Mouse (Mus musculus) monocyte, adult 5-6 weeks (primary cell): Measurements from ENCODE around the gene Rec114. TPM values are rescaled to one million over a fixed set of nuclear protein-coding genes. Genes with fewer than 3 reads are reported as not detected.

Experiments used
- ATAC-seq: fragments of 153-309, 156-312 bp; replicated peaks from 2 replicates; pipeline ENCODE4 v1.8.0; 2017; ENCODE audit warnings: mild to moderate bottlenecking; ENCODE audit not compliant: low TSS enrichment, insufficient number of reproducible peaks, severe bottlenecking, poor library complexity, low FRiP score
- total RNA-seq: library from RNA; stranded (forward); fragments of 200-1000, 200-491, 200-594 nt; gene quantifications from 3 replicates; pipeline ENCODE4 v1.2.3, GENCODE M21; 2017

Gene Rec114
- total RNA-seq, 1 experiment from 2014 or later, result 1.5 TPM

- ATAC-seq, result no peak
Observed at GRCm38 (mm10) chr9:58669819-58670218, 73.9 kb downstream of the Rec114 start.

GRCm38 (mm10) chr9:58669071-58669470, 74.7 kb downstream of the Rec114 start:
- no peak for ATAC-seq

DNA sequence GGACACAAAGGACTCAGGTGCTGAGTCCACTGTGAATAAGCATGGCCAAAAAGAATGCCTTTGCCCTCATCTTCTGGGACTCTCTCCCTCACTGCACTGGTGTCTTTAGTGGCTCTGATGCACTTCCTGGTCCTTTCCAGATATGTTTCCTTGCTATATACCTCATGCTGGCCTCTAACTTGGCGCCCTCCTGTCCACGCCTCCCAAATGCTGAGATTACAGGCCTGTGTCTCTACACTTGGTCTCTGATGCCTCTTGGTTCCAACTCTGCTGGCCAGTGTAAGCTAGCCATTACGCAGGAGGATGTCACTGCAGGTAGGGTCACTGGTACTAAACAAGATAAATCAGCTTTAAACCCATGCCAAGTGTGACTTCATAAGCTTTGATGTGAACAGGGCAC, 75.6 kb downstream of the Rec114 start:
- ATAC-seq, result no peak

- ATAC-seq, result no peak
Observed at GRCm38 (mm10) chr9:58667244-58667643, 76.5 kb downstream of the Rec114 start.

GRCm38 (mm10) chr9:58666191-58666590, 77.6 kb downstream of the Rec114 start:
- ATAC-seq, result no peak

DNA sequence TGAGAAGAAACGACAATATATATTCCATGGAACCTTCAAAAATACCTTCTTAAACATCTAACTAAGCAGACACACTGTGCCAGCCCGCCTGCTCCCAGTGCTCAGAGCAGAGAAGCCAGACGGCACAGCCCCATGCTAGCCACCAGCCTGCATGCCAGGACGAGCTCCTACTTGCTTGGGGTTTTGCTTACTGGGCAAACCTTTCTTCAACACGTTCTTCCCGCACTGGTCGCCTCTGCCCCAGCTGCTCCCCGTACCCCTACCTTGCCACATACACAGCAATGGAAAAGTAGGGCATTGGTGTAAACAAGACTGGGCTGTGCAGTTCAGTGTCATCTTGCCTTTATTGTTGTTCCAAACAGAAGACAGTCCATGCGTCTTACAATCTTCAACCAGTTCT, 78.3 kb downstream of the Rec114 start:
- no peak for ATAC-seq

DNA sequence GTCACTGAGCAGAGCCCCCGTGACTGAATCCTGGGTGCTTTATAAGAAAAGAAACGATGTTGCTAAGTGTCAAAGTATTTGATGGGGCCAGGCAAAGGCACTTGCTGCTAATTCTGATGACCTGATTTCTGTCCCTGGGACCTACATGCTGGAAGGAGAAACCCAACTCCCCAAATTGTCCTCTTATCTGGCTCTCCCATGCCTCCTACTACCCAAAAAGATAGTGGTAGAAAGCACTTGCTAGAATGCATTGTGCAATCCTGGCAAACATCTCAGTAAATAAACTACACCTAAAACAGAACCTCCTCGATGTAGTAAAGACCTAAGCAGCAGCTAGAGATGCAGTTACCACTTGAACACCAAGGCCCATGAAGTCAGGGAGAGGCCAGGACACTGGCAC, 81.0 kb downstream of the Rec114 start:
- ATAC-seq, result no peak

GRCm38 (mm10) chr9:58662007-58662406, 81.8 kb downstream of the Rec114 start:
- no peak for ATAC-seq

DNA sequence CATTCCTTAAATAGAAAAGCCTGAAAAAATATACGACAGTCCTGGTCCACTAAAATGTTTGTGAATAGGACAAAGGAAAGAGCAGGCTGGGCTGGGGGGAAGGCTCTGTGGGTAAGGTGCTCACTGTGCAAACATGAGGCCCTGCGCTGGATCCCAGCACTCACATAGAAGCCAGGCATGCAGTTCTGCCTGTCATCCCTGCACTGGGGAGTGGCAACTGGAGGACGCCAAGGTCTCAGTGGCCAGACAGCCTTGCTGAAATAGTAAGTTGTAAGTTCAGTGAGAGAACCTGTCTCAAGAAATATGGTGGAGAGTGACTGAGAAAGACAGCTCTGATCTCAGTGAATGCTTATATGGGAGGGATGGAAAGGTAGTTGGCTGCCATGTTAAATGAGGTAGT, 83.1 kb downstream of the Rec114 start:
- ATAC-seq, result no peak

DNA sequence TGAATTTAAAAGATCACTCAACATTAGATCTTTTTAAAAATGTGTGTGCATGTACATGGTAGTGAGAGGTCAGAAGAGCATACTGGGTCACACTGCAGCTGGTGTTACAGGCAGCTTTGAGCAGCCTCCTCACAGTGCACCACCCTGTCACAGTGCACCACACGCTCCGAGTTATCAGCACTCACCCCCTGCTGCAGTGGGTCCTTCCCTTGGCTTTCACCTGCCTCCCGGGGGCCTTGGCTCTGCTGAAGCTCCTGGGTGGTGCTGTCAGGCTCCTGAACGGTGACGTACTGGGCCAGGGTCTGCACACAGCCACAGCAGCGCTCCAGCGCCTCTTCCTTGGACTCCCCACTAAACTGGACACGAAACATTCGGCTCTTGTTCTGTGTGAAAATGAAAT, 83.8 kb downstream of the Rec114 start:
- ATAC-seq, result no peak

- no peak for ATAC-seq
Observed at GRCm38 (mm10) chr9:58659331-58659730, 84.4 kb downstream of the Rec114 start.

- no peak for ATAC-seq
Observed at GRCm38 (mm10) chr9:58658596-58659309, 85.0 kb downstream of the Rec114 start.

- ATAC-seq, result no peak
Observed at GRCm38 (mm10) chr9:58657735-58658512, 85.8 kb downstream of the Rec114 start.

DNA sequence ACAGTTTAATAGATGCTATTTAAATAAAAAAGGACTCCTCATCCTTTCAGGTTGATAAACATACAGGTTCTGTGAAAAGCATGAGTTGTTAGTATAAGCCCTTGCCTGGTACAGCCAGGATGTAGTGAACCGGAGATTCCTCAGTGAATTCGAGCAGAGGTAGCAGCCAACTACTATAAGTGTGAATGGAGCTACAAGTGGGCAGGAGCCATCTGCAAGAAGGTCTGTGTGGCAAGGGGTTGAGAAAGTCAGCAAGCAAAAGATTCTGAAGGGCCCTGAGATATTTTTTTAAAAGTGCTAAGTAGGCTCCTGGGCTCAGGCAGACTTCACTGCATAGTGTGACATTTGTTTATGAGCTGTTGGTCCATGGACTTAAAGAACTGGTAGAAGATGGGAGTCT, 86.9 kb downstream of the Rec114 start:
- ATAC-seq, result no peak

DNA sequence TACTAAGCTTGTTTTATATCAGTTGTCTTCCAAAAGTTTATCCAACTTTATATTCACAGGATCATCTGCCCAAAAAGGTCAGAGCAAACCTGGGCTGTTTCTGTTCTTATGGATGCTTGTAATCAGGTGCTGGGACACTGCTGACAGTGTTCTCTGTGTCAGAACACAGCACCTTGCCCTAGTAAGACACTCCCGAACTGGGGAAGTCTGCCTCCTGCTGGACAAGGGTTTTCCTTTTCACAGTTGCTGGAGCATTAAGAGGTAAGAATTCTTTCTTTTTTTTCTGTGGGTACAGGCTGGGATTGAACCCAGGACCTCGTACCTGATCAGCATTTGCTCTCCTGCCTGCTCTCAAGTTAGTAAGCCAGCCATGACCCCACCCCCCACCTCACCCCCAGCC, 87.4 kb downstream of the Rec114 start:
- no peak for ATAC-seq

- ATAC-seq, result no peak
Observed at GRCm38 (mm10) chr9:58654494-58654893, 89.3 kb downstream of the Rec114 start.

GRCm38 (mm10) chr9:58651993-58652392, 91.8 kb downstream of the Rec114 start:
- ATAC-seq, result 0 out of 2 replicates have a peak, but pooled peaks have one; percentile 50

DNA sequence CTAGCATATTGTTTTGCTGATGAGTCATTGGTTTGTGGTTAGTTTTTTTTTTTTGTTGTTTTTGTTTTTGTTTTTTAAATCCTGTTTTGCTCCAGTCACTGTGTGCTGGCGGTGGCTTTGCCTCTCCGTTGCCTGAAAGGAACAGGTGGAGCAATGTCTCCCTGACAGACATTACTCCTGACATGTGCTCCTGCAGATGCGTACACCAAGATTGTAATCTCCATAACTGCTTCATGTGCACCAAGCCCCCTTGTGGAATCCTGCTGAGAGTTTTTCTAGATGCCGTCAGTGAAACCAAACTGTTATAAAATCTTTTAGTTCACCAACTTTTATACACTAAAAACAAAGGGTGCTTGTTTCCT, 94.5 kb downstream of the Rec114 start:
- no peak for ATAC-seq

- ATAC-seq, result no peak
Observed at GRCm38 (mm10) chr9:58648406-58649264, 95.1 kb downstream of the Rec114 start.
